Mouse (Mus musculus) embryonic facial prominence, embryonic 12.5 days (tissue): Measurements from ENCODE around the gene Kcnc3. TPM values are rescaled to one million over a fixed set of nuclear protein-coding genes. Genes with fewer than 3 reads are reported as not detected.
A peak's percentile ranks its signal among the peaks of the same experiment; 100 is the strongest.

Source experiments
- ATAC-seq: fragments of 200-750 bp; cut with Nextera tagmentation; 2 replicates; pipeline ENCODE4 v1.8.0; 2017; ENCODE audit not compliant: insufficient number of reproducible peaks, insufficient read depth, low FRiP score, low TSS enrichment
- H3K27ac ChIP-seq: fragments of 300-500 bp; sonication (generic); 2 replicates; pipeline ENCODE4 v1.5.1; 2016; ENCODE audit warnings: mild to moderate bottlenecking
- H3K27me3 ChIP-seq: fragments of 300-500 bp; sonication (generic); 2 replicates; pipeline ENCODE4 v1.6.1; 2016; ENCODE audit warnings: mild to moderate bottlenecking, moderate library complexity
- H3K36me3 ChIP-seq: fragments of 300-500 bp; sonication (generic); 2 replicates; pipeline ENCODE4 v1.6.1; 2016; ENCODE audit warnings: mild to moderate bottlenecking
- H3K4me1 ChIP-seq: fragments of 300-500 bp; sonication (generic); 2 replicates; pipeline ENCODE4 v1.6.1; 2016
- H3K4me2 ChIP-seq: fragments of 300-500 bp; sonication (generic); replicated peaks from 2 replicates; pipeline ENCODE4 v1.6.1; 2016; ENCODE audit warnings: mild to moderate bottlenecking, moderate library complexity
- H3K4me3 ChIP-seq: fragments of 300-500 bp; sonication (generic); 2 replicates; pipeline ENCODE4 v1.5.1; 2016; ENCODE audit warnings: mild to moderate bottlenecking
- H3K9ac ChIP-seq: fragments of 300-500 bp; sonication (generic); 2 replicates; pipeline ENCODE4 v1.6.1; 2016; ENCODE audit warnings: mild to moderate bottlenecking, moderate library complexity
- H3K9me3 ChIP-seq: fragments of 300-500 bp; sonication (generic); 2 replicates; pipeline ENCODE4 v1.6.1; 2016; ENCODE audit warnings: mild to moderate bottlenecking, moderate library complexity
- WGBS: fragments of 180-500 bp; shearing (Covaris S2); methylation state at CpG from one replicate; pipeline ENCODE4 v1.1.7; 2016; 5-methylcytosine and 5-hydroxymethylcytosine counted together
- polyA plus RNA-seq: library from polyadenylated mRNA; unstranded; fragments of >200 nt; fragmentation: Nextera tagmentation; extraction: Ambion mirVana; gene quantifications from 2 replicates; pipeline ENCODE4 v1.2.1, GENCODE M21; 2016

Kcnc3 gene
- 0.70 and 0.79 TPM in 2 replicates for polyA plus RNA-seq

GRCm38 (mm10) chr7:44590402-44591347 is at the start of gene Kcnc3:
Kcnc3 (plus strand) TSS chr7:44590664.
- Histone ChIP-seq H3K36me3 (no peaks in the 10 kb centered on the region), H3K27me3 (peaks cover 78% of the 10 kb centered on the region), H3K9ac (peak within 1 kb of the TSS; percentile 61), H3K9me3 (no peaks in the 10 kb centered on the region), H3K4me1 (peaks cover 29% of the 10 kb centered on the region), H3K4me2 (peak within 1 kb of the TSS; percentile 100), H3K27ac (peak within 1 kb of the TSS; percentile 41; the same call in 1 of the 2 replicates), H3K4me3 (peak within 1 kb of the TSS; percentile 62)
- 2% methylated on average over 77 of the region's 80 CpGs for WGBS
- ATAC-seq = peak; percentile 90

GRCm38 (mm10) chr7:44542555-44542954 is 47.9 kb upstream of the Kcnc3 start:
- Histone ChIP-seq H3K27me3 (no peaks in the 10 kb centered on the region), H3K4me2 (no peak overlapping the region), H3K27ac (no peak overlapping the region), H3K4me1 (peaks cover 7% of the 10 kb centered on the region), H3K9ac (no peak overlapping the region), H3K9me3 (no peaks in the 10 kb centered on the region), H3K36me3 (peaks cover 56% of the 10 kb centered on the region), H3K4me3 (no peak overlapping the region)
- ATAC-seq = no peak
- WGBS = 96% methylated on average over 11 of the region's 11 CpGs

GRCm38 (mm10) chr7:44543071-44543470 is 47.4 kb upstream of the Kcnc3 start:
- Histone ChIP-seq H3K27ac (no peak overlapping the region), H3K4me1 (peaks cover 11% of the 10 kb centered on the region), H3K27me3 (no peaks in the 10 kb centered on the region), H3K4me2 (no peak overlapping the region), H3K4me3 (no peak overlapping the region), H3K36me3 (peaks cover 51% of the 10 kb centered on the region), H3K9me3 (no peaks in the 10 kb centered on the region), H3K9ac (no peak overlapping the region)
- ATAC-seq = no peak
- WGBS = 83% methylated on average over 12 of the region's 12 CpGs

GRCm38 (mm10) chr7:44546274-44546673 is 44.2 kb upstream of the Kcnc3 start:
- no peak for ATAC-seq
- Histone ChIP-seq H3K27me3 (no peaks in the 10 kb centered on the region), H3K4me2 (no peak overlapping the region), H3K36me3 (peaks cover 37% of the 10 kb centered on the region), H3K4me3 (no peak overlapping the region), H3K9me3 (no peaks in the 10 kb centered on the region), H3K9ac (no peak overlapping the region), H3K27ac (no peak overlapping the region), H3K4me1 (peaks cover 11% of the 10 kb centered on the region)
- 93% methylated on average over 3 of the region's 3 CpGs for WGBS

GRCm38 (mm10) chr7:44547041-44547440 is 43.4 kb upstream of the Kcnc3 start:
- Histone ChIP-seq H3K4me3 (peak overlapping the region; percentile 70; the same call in 1 of the 2 replicates), H3K4me2 (peak overlapping the region; percentile 77), H3K9ac (peak overlapping the region; percentile 67; the same call in 1 of the 2 replicates), H3K27me3 (no peaks in the 10 kb centered on the region), H3K4me1 (peaks cover 11% of the 10 kb centered on the region), H3K27ac (no peak overlapping the region), H3K36me3 (peaks cover 37% of the 10 kb centered on the region), H3K9me3 (no peaks in the 10 kb centered on the region)
- WGBS = 90% methylated on average over 13 of the region's 13 CpGs
- ATAC-seq = no peak

GRCm38 (mm10) chr7:44547725-44548124 is 42.7 kb upstream of the Kcnc3 start:
- Histone ChIP-seq H3K27ac (no peak overlapping the region), H3K9me3 (no peaks in the 10 kb centered on the region), H3K9ac (peak overlapping the region; percentile 67), H3K4me3 (peak overlapping the region; percentile 70), H3K27me3 (no peaks in the 10 kb centered on the region), H3K4me2 (peak overlapping the region; percentile 77), H3K36me3 (peaks cover 33% of the 10 kb centered on the region), H3K4me1 (peaks cover 15% of the 10 kb centered on the region)
- no peak for ATAC-seq
- WGBS = 23% methylated on average over 5 of the region's 5 CpGs

- Histone ChIP-seq H3K27me3 (no peaks in the 10 kb centered on the region), H3K36me3 (peaks cover 33% of the 10 kb centered on the region), H3K27ac (peak within 1 kb of the TSS; percentile 88), H3K4me3 (peak within 1 kb of the TSS; percentile 70), H3K4me1 (peaks cover 20% of the 10 kb centered on the region), H3K9me3 (no peaks in the 10 kb centered on the region), H3K4me2 (peak within 1 kb of the TSS; percentile 77), H3K9ac (peak within 1 kb of the TSS; percentile 67)
- WGBS = under 1% methylated on average over 43 of the region's 43 CpGs
- ATAC-seq = peak; percentile 84
Observed at GRCm38 (mm10) chr7:44548497-44549087, 41.9 kb upstream of the Kcnc3 start, which contains the start of gene Pold1. Pold1 (minus strand) TSS chr7:44548849.

- H3K9ac ChIP-seq = no peak overlapping the region
- H3K27ac ChIP-seq = no peak overlapping the region
- no peak overlapping the region for H3K4me2 ChIP-seq
- no peak for ATAC-seq
- H3K36me3 ChIP-seq = peaks cover 33% of the 10 kb centered on the region
- H3K27me3 ChIP-seq = no peaks in the 10 kb centered on the region
- peaks cover 20% of the 10 kb centered on the region for H3K4me1 ChIP-seq
- H3K9me3 ChIP-seq = no peaks in the 10 kb centered on the region
- 94% methylated on average over 23 of the region's 23 CpGs for WGBS
- no peak overlapping the region for H3K4me3 ChIP-seq
Observed at GRCm38 (mm10) chr7:44549621-44550408, 40.6 kb upstream of the Kcnc3 start.

- no peaks in the 10 kb centered on the region for H3K9me3 ChIP-seq
- WGBS = 93% methylated on average over 12 of the region's 12 CpGs
- H3K27ac ChIP-seq = no peak overlapping the region
- ATAC-seq = no peak
- no peak overlapping the region for H3K9ac ChIP-seq
- H3K4me2 ChIP-seq = no peak overlapping the region
- H3K4me3 ChIP-seq = no peak overlapping the region
- no peaks in the 10 kb centered on the region for H3K27me3 ChIP-seq
- peaks cover 20% of the 10 kb centered on the region for H3K4me1 ChIP-seq
- H3K36me3 ChIP-seq = peaks cover 33% of the 10 kb centered on the region
Observed at GRCm38 (mm10) chr7:44550409-44550678, 40.1 kb upstream of the Kcnc3 start.

GRCm38 (mm10) chr7:44551301-44551700 is 39.2 kb upstream of the Kcnc3 start:
- 94% methylated on average over 21 of the region's 21 CpGs for WGBS
- no peaks in the 10 kb centered on the region for H3K9me3 ChIP-seq
- H3K4me3 ChIP-seq = no peak overlapping the region
- H3K36me3 ChIP-seq = peaks cover 29% of the 10 kb centered on the region
- H3K9ac ChIP-seq = no peak overlapping the region
- no peak for ATAC-seq
- H3K27me3 ChIP-seq = no peaks in the 10 kb centered on the region
- no peak overlapping the region for H3K27ac ChIP-seq
- peaks cover 20% of the 10 kb centered on the region for H3K4me1 ChIP-seq
- no peak overlapping the region for H3K4me2 ChIP-seq

GRCm38 (mm10) chr7:44551731-44552130 is 38.7 kb upstream of the Kcnc3 start:
- H3K36me3 ChIP-seq = peaks cover 28% of the 10 kb centered on the region
- H3K9ac ChIP-seq = no peak overlapping the region
- H3K27ac ChIP-seq = no peak overlapping the region
- H3K9me3 ChIP-seq = no peaks in the 10 kb centered on the region
- H3K4me2 ChIP-seq = no peak overlapping the region
- no peak for ATAC-seq
- H3K4me3 ChIP-seq = no peak overlapping the region
- 80% methylated on average over 22 of the region's 22 CpGs for WGBS
- peaks cover 20% of the 10 kb centered on the region for H3K4me1 ChIP-seq
- no peaks in the 10 kb centered on the region for H3K27me3 ChIP-seq
